Mouse (Mus musculus) urinary bladder, adult 18-20 months (tissue): ENCODE data around the gene AI182371.

Experiments used
- DNase-seq, 2 experiments: peaks; one replicate each; pipeline ENCODE4 v3.0.0; 2022; ENCODE audit warnings: low spot score in 2 of 2, mixed read lengths in 2 of 2

Gene AI182371

GRCm38 (mm10) chr2:35101443-35101842 lies at the start of gene AI182371:
TSS of gene AI182371 (minus strand) at chr2:35101543.
- DNase-seq: no peak

- DNase-seq: no peak
Measured at GRCm38 (mm10) chr2:35148806-35149205, 47.5 kb upstream of the AI182371 start.

- no peak for DNase-seq
Measured at GRCm38 (mm10) chr2:35141673-35142072, 40.3 kb upstream of the AI182371 start.

- DNase-seq: no peak
Measured at GRCm38 (mm10) chr2:35138576-35138975, 37.2 kb upstream of the AI182371 start.

- no peak for DNase-seq
Measured at GRCm38 (mm10) chr2:35133891-35134290, 32.5 kb upstream of the AI182371 start.

- DNase-seq: no peak
Measured at GRCm38 (mm10) chr2:35132662-35133055, 31.3 kb upstream of the AI182371 start.

GRCm38 (mm10) chr2:35131991-35132661 lies 30.8 kb upstream of the AI182371 start:
- peak; percentile 94 to 97 for DNase-seq

- DNase-seq: no peak
Measured at GRCm38 (mm10) chr2:35131491-35131890, 30.1 kb upstream of the AI182371 start.

- DNase-seq: no peak
Measured at GRCm38 (mm10) chr2:35124716-35125115, 23.4 kb upstream of the AI182371 start.

- no peak for DNase-seq
Measured at GRCm38 (mm10) chr2:35110521-35110920, 9.2 kb upstream of the AI182371 start.

GRCm38 (mm10) chr2:35109924-35110304 lies 8.6 kb upstream of the AI182371 start:
- DNase-seq: no peak

- peak; percentile 89 to 96 for DNase-seq
Measured at GRCm38 (mm10) chr2:35109141-35109923, 8.0 kb upstream of the AI182371 start, which contains the start of gene Cntrl. TSS of gene Cntrl (plus strand) at chr2:35109492.

- DNase-seq: peak in 1 of 2 experiments; percentile 5
Measured at GRCm38 (mm10) chr2:35108712-35109111, 7.4 kb upstream of the AI182371 start.

- DNase-seq: no peak
Measured at GRCm38 (mm10) chr2:35107984-35108635, 6.8 kb upstream of the AI182371 start.

GRCm38 (mm10) chr2:35104843-35105242 lies 3.5 kb upstream of the AI182371 start:
- no peak for DNase-seq

- DNase-seq: no peak
Measured at GRCm38 (mm10) chr2:35103558-35103957, 2.2 kb upstream of the AI182371 start.

- DNase-seq: no peak
Measured at GRCm38 (mm10) chr2:35102777-35103176, 1.4 kb upstream of the AI182371 start.

- no peak for DNase-seq
Measured at GRCm38 (mm10) chr2:35100529-35100928, 814 bp downstream of the AI182371 start.

- DNase-seq: no peak
Measured at GRCm38 (mm10) chr2:35087418-35087817, 13.9 kb downstream of the AI182371 start.

- DNase-seq: no peak
Measured at GRCm38 (mm10) chr2:35079166-35079565, 22.2 kb downstream of the AI182371 start.

- no peak for DNase-seq
Measured at GRCm38 (mm10) chr2:35074328-35074727, 27.0 kb downstream of the AI182371 start.

- DNase-seq: no peak
Measured at GRCm38 (mm10) chr2:35072547-35072946, 28.8 kb downstream of the AI182371 start.

- DNase-seq: no peak
Measured at GRCm38 (mm10) chr2:35070275-35070674, 31.1 kb downstream of the AI182371 start.
